Mouse (Mus musculus) midbrain, postnatal 0 days (tissue): Measurements from ENCODE around the gene Gm20388. TPM values are rescaled to one million over a fixed set of nuclear protein-coding genes. Genes with fewer than 3 reads are reported as not detected.

Experiments
- ATAC-seq: fragments of 200-750 bp; cut with Nextera tagmentation; 2 replicates; pipeline ENCODE4 v1.8.0; 2017; ENCODE audit warnings: moderate number of reproducible peaks, mild to moderate bottlenecking, moderate TSS enrichment, moderate library complexity; ENCODE audit not compliant: low FRiP score
- DNase-seq: peaks from one replicate; pipeline ENCODE4 v3.0.0-alpha.2; 2015; ENCODE audit warnings: low spot score
- H3K27ac ChIP-seq: fragments of 300-500 bp; sonication (generic); 2 replicates; pipeline ENCODE4 v1.5.1; 2014; ENCODE audit warnings: low read depth, mild to moderate bottlenecking, low read length, mixed read lengths
- H3K27me3 ChIP-seq: fragments of 300-500 bp; sonication (generic); 2 replicates; pipeline ENCODE4 v1.6.1; 2014; ENCODE audit warnings: low read length, control low read depth, mixed read lengths; ENCODE audit not compliant: insufficient read depth
- H3K36me3 ChIP-seq: fragments of 300-500 bp; sonication (generic); 2 replicates; pipeline ENCODE4 v1.6.1; 2014; ENCODE audit warnings: low read length, control low read depth, mixed read lengths; ENCODE audit not compliant: insufficient read depth
- H3K4me1 ChIP-seq: fragments of 300-500 bp; sonication (generic); 2 replicates; pipeline ENCODE4 v1.6.1; 2014; ENCODE audit warnings: mild to moderate bottlenecking, control low read depth, antibody characterized with exemption, low read length, mixed read lengths; ENCODE audit not compliant: insufficient read depth
- H3K4me2 ChIP-seq: fragments of 300-500 bp; sonication (generic); 2 replicates; pipeline ENCODE4 v1.6.1; 2014; ENCODE audit warnings: low read depth, mild to moderate bottlenecking, low read length, mixed read lengths; ENCODE audit not compliant: poor library complexity, severe bottlenecking
- H3K4me3 ChIP-seq: fragments of 300-500 bp; sonication (generic); 2 replicates; pipeline ENCODE4 v1.5.1; 2014; ENCODE audit warnings: low read depth, mild to moderate bottlenecking, low read length, moderate library complexity
- H3K9ac ChIP-seq: fragments of 300-500 bp; sonication (generic); replicated peaks from 2 replicates; pipeline ENCODE4 v1.6.1; 2014; ENCODE audit warnings: mild to moderate bottlenecking, low read length, moderate library complexity, mixed read lengths; ENCODE audit not compliant: poor library complexity, severe bottlenecking
- H3K9me3 ChIP-seq: fragments of 300-500 bp; sonication (generic); 2 replicates; pipeline ENCODE4 v1.6.1; 2016; ENCODE audit warnings: low read length, control low read depth
- CTCF ChIP-seq: IDR thresholded peaks from 2 replicates; pipeline ENCODE4 v1.5.1; 2016; ENCODE audit warnings: antibody characterized with exemption, mild to moderate bottlenecking
- WGBS: fragments of 180-500 bp; shearing (Covaris S2); extraction: QIAGEN DNeasy Blood & Tissue Kit; methylation state at CpG from one replicate; pipeline ENCODE4 v1.1.7; 2014; 5-methylcytosine and 5-hydroxymethylcytosine counted together
- polyA plus RNA-seq: library from polyadenylated mRNA; unstranded; fragments of >200 nt; fragmentation: Nextera tagmentation; extraction: Ambion mirVana; gene quantifications from 2 replicates; pipeline ENCODE4 v1.2.1, GENCODE M21; 2015
- total RNA-seq: library from RNA; depleted of rRNA; stranded (reverse); fragments of >200 nt; gene quantifications from 2 replicates; pipeline ENCODE4 v1.2.3, GENCODE M21; 2014

Gene Gm20388
- total and polyA plus RNA-seq, 2 experiments from 2014 or later = 74.2 TPM; not detected in 1

DNA sequence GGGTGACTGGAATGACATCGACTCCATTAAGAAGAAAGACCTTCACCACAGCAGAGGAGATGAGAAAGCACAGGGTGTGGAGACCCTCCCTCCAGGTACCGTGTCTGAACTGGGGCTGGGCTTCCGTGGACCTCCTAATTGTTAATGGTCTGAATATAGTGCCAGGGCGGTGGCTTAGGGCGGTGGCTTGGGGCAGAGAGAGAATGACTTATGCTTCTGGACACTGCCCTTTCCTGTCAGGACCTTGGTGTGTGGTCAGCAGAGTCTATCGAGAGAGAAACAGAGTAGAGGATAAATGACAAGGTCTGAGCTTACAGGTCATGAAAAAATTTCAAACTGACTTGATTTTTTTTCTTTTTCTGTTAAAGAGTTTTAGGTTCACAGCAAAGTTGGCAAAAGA is 4384.7 kb downstream of the Gm20388 start:
- no peaks in the 10 kb centered on the region for H3K27me3 ChIP-seq
- H3K27ac ChIP-seq = no peak overlapping the region
- no peak overlapping the region for H3K4me2 ChIP-seq
- no peak overlapping the region for H3K9ac ChIP-seq
- H3K4me1 ChIP-seq = 0 out of 2 replicates have a peak, but pooled peaks cover 3% of the 10 kb centered on the region
- no peak for TF ChIP-seq CTCF
- no peak for ATAC-seq
- H3K36me3 ChIP-seq = no peaks in the 10 kb centered on the region; the same call in 1 of the 2 replicates
- 90% methylated on average over 6 of the region's 6 CpGs for WGBS
- no peaks in the 10 kb centered on the region for H3K9me3 ChIP-seq
- DNase-seq = no peak
- no peak overlapping the region for H3K4me3 ChIP-seq

GRCm38 (mm10) chr8:124301512-124301911 is 4390.9 kb downstream of the Gm20388 start:
- WGBS = 91% methylated on average over 4 of the region's 4 CpGs
- Histone ChIP-seq H3K4me3 (no peak overlapping the region), H3K27ac (no peak overlapping the region), H3K4me1 (no peaks in the 10 kb centered on the region), H3K9ac (no peak overlapping the region), H3K27me3 (no peaks in the 10 kb centered on the region), H3K36me3 (no peaks in the 10 kb centered on the region), H3K9me3 (no peaks in the 10 kb centered on the region), H3K4me2 (no peak overlapping the region)
- ATAC-seq = no peak
- no peak for DNase-seq
- no peak for TF ChIP-seq CTCF

DNA sequence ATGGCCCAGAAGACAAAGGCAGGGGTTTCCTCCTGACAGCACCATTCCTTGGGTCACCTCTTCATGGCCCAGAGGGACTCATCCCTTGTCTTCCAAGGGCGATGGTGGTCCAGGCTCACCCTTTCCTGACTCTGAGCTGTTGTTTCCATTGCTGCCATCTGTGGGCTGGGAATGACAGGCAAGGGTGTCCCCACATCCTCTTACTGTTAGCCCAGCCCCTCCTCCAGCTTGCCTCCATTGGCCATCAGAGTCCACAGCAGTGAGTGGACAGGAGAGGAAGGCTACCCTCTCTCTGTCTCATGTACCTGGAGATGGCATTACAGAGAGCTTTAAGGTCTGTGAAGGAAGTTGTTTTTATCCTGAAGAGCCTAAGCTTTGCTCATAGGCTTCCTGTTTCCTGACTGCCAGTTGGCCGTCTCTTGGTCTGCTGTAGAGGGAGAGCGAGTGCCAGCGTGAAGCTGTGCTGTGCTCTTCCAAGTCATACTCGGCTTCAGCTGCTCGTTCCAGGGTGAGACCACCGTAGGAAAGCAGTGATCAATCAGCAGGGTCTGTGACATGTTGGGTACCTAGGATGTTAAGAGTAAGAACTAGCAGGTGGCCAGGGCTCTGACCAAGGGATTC is 4391.4 kb downstream of the Gm20388 start:
- no peaks in the 10 kb centered on the region for H3K4me1 ChIP-seq
- DNase-seq (no peak), ATAC-seq (no peak)
- H3K9ac ChIP-seq = no peak overlapping the region
- no peak overlapping the region for H3K4me2 ChIP-seq
- no peak overlapping the region for H3K4me3 ChIP-seq
- TF ChIP-seq CTCF = no peak
- no peaks in the 10 kb centered on the region for H3K27me3 ChIP-seq
- no peaks in the 10 kb centered on the region for H3K9me3 ChIP-seq
- no peaks in the 10 kb centered on the region for H3K36me3 ChIP-seq
- WGBS = 89% methylated on average over 7 of the region's 7 CpGs
- H3K27ac ChIP-seq = no peak overlapping the region

DNA sequence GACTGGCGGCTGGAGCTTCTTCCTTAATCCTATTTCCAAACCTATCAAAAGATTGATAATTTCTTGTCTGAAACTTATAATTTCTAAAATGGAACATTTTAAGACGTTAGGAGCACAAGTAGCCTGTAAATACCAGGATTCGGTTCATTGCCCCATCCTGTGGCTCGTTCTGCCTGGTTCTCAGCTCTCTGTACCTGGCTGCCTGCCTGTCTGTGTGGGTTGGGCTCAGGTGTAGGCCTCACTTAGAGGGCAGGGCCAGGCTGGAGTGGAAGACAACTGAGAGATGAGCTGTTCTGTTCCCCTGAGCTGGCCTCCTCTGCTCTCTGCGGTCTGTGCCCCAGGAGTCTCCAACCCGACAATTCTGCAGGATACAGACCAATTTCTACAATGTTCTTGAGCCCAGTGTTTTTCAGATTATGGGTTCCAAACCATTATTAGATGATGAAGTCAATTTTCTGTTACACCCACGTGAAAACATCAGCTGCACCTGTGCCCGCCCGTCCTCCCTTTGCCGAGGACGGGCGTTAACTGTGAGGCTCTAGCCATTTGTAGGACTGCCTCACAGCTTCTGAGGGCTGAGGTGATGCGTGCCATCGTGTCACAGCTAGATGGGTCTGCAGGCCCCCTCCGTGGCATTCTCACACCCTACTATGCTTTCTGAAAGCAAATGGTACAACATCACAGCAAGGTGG is 4392.7 kb downstream of the Gm20388 start:
- no peak for ATAC-seq
- 90% methylated on average over 15 of the region's 15 CpGs for WGBS
- H3K9me3 ChIP-seq = no peaks in the 10 kb centered on the region

DNA sequence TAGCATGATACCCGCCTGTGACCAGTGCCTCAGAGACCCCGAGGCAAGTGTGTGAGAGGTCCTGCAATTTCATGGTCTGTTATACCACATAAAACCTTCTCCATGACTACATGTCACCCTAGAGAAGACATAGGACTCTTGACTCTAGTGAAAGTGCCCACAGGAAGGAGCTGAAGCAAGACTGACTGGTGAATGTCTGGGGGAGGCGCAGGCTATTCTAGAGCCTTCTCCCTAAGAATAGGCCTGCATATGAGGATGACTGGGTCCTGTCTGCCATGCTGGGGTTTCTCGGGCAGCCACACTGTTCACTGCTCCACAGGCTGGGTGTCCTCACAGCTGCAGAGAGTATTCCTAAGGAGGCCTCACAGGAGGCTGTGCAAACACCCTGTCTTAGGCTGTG is 4393.5 kb downstream of the Gm20388 start:
- no peak overlapping the region for H3K27ac ChIP-seq
- no peak overlapping the region for H3K4me3 ChIP-seq
- H3K9ac ChIP-seq = no peak overlapping the region
- no peaks in the 10 kb centered on the region for H3K4me1 ChIP-seq
- no peak for ATAC-seq
- H3K27me3 ChIP-seq = no peaks in the 10 kb centered on the region
- H3K9me3 ChIP-seq = no peaks in the 10 kb centered on the region
- TF ChIP-seq CTCF = no peak
- H3K36me3 ChIP-seq = no peaks in the 10 kb centered on the region
- H3K4me2 ChIP-seq = no peak overlapping the region
- DNase-seq = no peak
- WGBS = 86% methylated on average over 4 of the region's 4 CpGs

More for the DNA sequence above, 4392.7 kb downstream of the Gm20388 start:
- H3K4me2 ChIP-seq = no peak overlapping the region
- H3K9ac ChIP-seq = no peak overlapping the region
- no peak overlapping the region for H3K27ac ChIP-seq
- H3K4me1 ChIP-seq = no peaks in the 10 kb centered on the region
- H3K27me3 ChIP-seq = no peaks in the 10 kb centered on the region
- H3K4me3 ChIP-seq = no peak overlapping the region
- no peaks in the 10 kb centered on the region for H3K36me3 ChIP-seq
- DNase-seq = no peak
- no peak for TF ChIP-seq CTCF

DNA sequence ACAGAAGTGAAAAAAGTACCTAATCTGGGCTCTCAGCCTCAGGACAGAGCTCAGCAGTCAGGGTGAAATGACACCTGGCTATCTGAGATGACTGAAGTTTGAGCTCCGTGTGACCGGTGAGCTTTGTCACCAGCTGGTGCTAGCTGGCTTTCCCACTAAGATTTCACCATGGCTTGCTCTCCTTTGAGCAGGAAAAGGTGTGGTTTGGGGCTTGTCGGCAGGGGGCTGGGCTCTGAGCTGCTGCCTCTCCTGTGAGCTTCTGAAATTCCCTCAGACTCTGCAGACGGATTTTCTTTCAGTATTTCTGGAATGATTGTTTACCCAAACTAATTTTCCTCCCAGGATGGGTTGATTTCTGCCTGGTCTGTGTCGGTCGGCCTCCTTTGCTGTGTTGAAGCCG is 4395.9 kb downstream of the Gm20388 start:
- DNase-seq = no peak
- WGBS = 63% methylated on average over 7 of the region's 7 CpGs
- Histone ChIP-seq H3K36me3 (no peaks in the 10 kb centered on the region), H3K9me3 (no peaks in the 10 kb centered on the region), H3K9ac (no peak overlapping the region), H3K4me2 (no peak overlapping the region), H3K4me3 (no peak overlapping the region), H3K27ac (no peak overlapping the region), H3K4me1 (no peaks in the 10 kb centered on the region), H3K27me3 (no peaks in the 10 kb centered on the region)
- TF ChIP-seq CTCF = no peak
- no peak for ATAC-seq
